Mouse (Mus musculus) intestine, embryonic 14.5 days (tissue): ENCODE results near the gene Wfdc8. TPM values are rescaled to one million over a fixed set of nuclear protein-coding genes. Genes with fewer than 3 reads are reported as not detected.

Experiments used
- ATAC-seq: fragments of 200-750 bp; cut with Nextera tagmentation; replicated peaks from 2 replicates; pipeline ENCODE4 v1.8.0; 2017; ENCODE audit warnings: low read depth, moderate number of reproducible peaks, moderate TSS enrichment, moderate library complexity; ENCODE audit not compliant: low FRiP score, low TSS enrichment
- DNase-seq: peaks from one replicate; pipeline ENCODE4 v3.0.0-alpha.2; 2018; ENCODE audit warnings: low spot score
- H3K27ac ChIP-seq: fragments of 300-500 bp; sonication (generic); 2 replicates; pipeline ENCODE4 v1.5.1; 2014; ENCODE audit warnings: low read depth, mild to moderate bottlenecking, control low read depth
- H3K27me3 ChIP-seq: fragments of 300-500 bp; sonication (generic); replicated peaks from 2 replicates; pipeline ENCODE4 v1.6.1; 2014; ENCODE audit warnings: low read length, control low read depth; ENCODE audit not compliant: control insufficient read depth, insufficient read depth
- H3K36me3 ChIP-seq: fragments of 300-500 bp; sonication (generic); 2 replicates; pipeline ENCODE4 v1.6.1; 2014; ENCODE audit warnings: low read length, control low read depth; ENCODE audit not compliant: control insufficient read depth, insufficient read depth
- H3K4me1 ChIP-seq: fragments of 300-500 bp; sonication (generic); replicated peaks from 2 replicates; pipeline ENCODE4 v1.6.1; 2014; ENCODE audit warnings: low read length, control low read depth, mixed read lengths; ENCODE audit not compliant: control insufficient read depth, insufficient read depth
- H3K4me2 ChIP-seq: fragments of 300-500 bp; sonication (generic); 2 replicates; pipeline ENCODE4 v1.6.1; 2014; ENCODE audit warnings: low read length
- H3K4me3 ChIP-seq: fragments of 300-500 bp; sonication (generic); 2 replicates; pipeline ENCODE4 v1.5.1; 2014; ENCODE audit warnings: low read depth, low read length, control low read depth, mixed read lengths
- H3K9ac ChIP-seq: fragments of 300-500 bp; sonication (generic); 2 replicates; pipeline ENCODE4 v1.6.1; 2014; ENCODE audit warnings: mild to moderate bottlenecking, low read length
- H3K9me3 ChIP-seq: fragments of 300-500 bp; sonication (generic); 2 replicates; pipeline ENCODE4 v1.6.1; 2016; ENCODE audit warnings: low read length, control low read depth; ENCODE audit not compliant: control insufficient read depth
- WGBS: fragments of 180-500 bp; shearing (Covaris S2); extraction: QIAGEN DNeasy Blood & Tissue Kit; methylation state at CpG from one replicate; pipeline ENCODE4 v1.1.7; 2014; 5-methylcytosine and 5-hydroxymethylcytosine counted together
- polyA plus RNA-seq: library from polyadenylated mRNA; unstranded; fragments of >200 nt; fragmentation: Nextera tagmentation; extraction: Ambion mirVana; gene quantifications from 2 replicates; pipeline ENCODE4 v1.2.1, GENCODE M21; 2014

Gene Wfdc8
- polyA plus RNA-seq, 1 experiment from 2014 or later = not detected

DNA sequence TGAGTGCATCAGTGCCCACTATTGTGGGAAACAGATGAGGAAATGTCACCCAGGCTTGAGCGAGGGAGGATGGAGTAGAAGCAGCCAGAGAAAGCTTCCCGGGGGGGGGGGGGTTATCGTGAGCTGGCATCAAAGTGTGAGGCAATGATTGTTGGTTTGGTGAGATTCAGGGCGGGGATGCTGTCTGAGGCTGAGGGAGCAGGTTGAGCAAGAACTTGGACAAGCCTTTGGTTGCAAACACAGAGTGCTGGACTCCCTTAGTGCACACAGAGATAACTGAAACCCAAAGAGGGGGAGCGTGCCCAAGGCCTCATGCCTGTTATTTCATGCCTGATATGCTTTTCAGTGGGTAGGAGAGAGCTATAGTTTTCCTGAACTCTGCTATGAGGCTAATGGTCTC is 46.0 kb downstream of the Wfdc8 start:
- WGBS = 79% methylated on average over 5 of the region's 5 CpGs
- ATAC-seq (no peak), DNase-seq (no peak)
- Histone ChIP-seq H3K4me3 (no peak overlapping the region), H3K36me3 (0 out of 2 replicates have a peak, but pooled peaks cover 5% of the 10 kb centered on the region), H3K9ac (no peak overlapping the region), H3K9me3 (0 out of 2 replicates have a peak, but pooled peaks cover 3% of the 10 kb centered on the region), H3K27ac (no peak overlapping the region), H3K4me2 (no peak overlapping the region), H3K27me3 (no peaks in the 10 kb centered on the region), H3K4me1 (peaks cover 7% of the 10 kb centered on the region; the same call in 1 of the 2 replicates)

DNA sequence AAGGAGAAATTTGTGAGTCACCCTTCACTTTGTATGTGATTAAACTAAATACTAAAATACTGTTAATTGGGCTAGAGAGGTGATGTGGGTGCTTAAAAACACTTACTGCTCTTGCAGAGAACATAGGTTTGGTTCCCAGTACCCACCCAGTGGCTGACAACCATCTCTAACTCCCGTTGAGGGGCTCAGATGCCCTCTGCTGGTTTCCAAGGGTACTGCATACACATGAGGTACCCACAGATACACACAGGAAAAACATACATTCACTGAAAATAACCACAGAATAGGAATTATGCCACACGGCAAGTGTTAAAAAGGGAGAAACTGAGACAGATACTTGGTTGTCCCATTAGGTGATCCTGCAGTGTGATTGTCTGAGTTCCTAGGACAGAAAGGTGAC is 46.4 kb downstream of the Wfdc8 start:
- DNase-seq = no peak
- no peak overlapping the region for H3K4me3 ChIP-seq
- H3K4me1 ChIP-seq = peaks cover 7% of the 10 kb centered on the region; the same call in 1 of the 2 replicates
- H3K36me3 ChIP-seq = 0 out of 2 replicates have a peak, but pooled peaks cover 5% of the 10 kb centered on the region
- 0 out of 2 replicates have a peak, but pooled peaks cover 3% of the 10 kb centered on the region for H3K9me3 ChIP-seq
- ATAC-seq = no peak
- H3K9ac ChIP-seq = no peak overlapping the region
- no peak overlapping the region for H3K27ac ChIP-seq
- H3K4me2 ChIP-seq = no peak overlapping the region
- 86% methylated on average over 2 of the region's 2 CpGs for WGBS
- no peaks in the 10 kb centered on the region for H3K27me3 ChIP-seq

DNA sequence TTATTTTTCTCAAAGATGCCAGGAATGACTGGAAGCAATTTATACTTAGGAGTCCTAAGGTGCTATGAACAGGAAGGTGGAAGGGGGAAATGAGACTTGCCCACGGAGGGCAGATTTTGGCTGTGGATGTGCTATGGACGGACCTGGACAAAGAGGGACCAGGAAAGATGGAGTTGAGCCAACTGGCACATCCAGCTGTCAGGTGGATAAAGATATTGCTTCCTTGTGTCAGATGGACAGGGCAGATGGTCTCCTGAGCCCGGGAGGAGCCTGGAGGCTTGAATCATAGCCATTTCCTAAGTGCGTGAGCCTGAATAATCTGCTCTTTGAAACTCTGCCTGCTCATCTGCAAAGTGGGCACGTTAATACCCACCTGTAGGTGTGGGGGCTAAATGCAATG is 49.1 kb downstream of the Wfdc8 start:
- no peaks in the 10 kb centered on the region for H3K27me3 ChIP-seq
- ATAC-seq = no peak
- H3K4me3 ChIP-seq = no peak overlapping the region
- H3K36me3 ChIP-seq = 0 out of 2 replicates have a peak, but pooled peaks cover 5% of the 10 kb centered on the region
- 0 out of 2 replicates have a peak, but pooled peaks cover 3% of the 10 kb centered on the region for H3K9me3 ChIP-seq
- H3K9ac ChIP-seq = peak overlapping the region; percentile 59; the same call in 1 of the 2 replicates
- no peak for DNase-seq
- peak overlapping the region; percentile 93 for H3K4me2 ChIP-seq
- 72% methylated on average over 5 of the region's 5 CpGs for WGBS
- peaks cover 8% of the 10 kb centered on the region for H3K4me1 ChIP-seq
- no peak overlapping the region for H3K27ac ChIP-seq

DNA sequence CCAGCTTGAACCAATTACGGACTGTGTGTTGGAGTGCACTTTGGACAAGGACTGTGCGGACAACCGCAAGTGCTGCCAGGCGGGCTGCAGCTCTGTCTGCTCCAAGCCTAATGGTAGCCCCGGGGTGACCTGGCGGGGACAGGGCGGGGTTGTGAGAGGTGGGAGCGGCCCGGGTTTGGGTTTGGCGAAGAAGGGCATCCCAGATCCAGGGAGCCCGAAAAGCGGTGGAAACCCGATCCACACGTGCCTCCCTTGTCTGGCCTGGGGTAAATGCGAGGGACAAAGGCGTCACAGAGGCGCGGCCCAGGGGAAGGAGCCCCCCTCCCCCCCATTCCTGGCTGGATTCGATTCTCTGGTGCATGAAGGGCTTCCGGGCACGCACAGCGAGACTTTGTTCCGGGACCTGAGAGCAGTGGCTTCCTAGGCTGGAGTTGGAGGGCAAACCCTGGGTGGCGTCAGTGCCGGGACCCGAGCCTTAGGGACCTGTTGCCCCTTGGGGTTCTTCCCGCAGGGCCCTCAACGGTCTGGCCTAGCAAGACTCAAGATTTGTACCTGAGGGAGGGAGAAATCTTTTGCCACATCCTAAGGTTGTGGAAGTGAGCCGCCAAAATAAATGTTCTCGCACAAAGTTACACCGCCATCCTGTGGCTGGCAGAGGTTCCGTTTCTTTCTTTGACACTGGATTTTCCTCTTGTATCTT is 49.9 kb downstream of the Wfdc8 start:
- ATAC-seq = peak; percentile 56
- peak; percentile 81 for DNase-seq
- 0 out of 2 replicates have a peak, but pooled peaks cover 3% of the 10 kb centered on the region for H3K9me3 ChIP-seq
- peak overlapping the region; percentile 27; the same call in 1 of the 2 replicates for H3K27ac ChIP-seq
- no peaks in the 10 kb centered on the region for H3K27me3 ChIP-seq
- 0 out of 2 replicates have a peak, but pooled peaks cover 5% of the 10 kb centered on the region for H3K36me3 ChIP-seq
- peak overlapping the region; percentile 93 for H3K4me2 ChIP-seq
- WGBS = 2% methylated on average over 32 of the region's 32 CpGs
- H3K4me3 ChIP-seq = peak overlapping the region; percentile 47
- H3K9ac ChIP-seq = peak overlapping the region; percentile 59
- peaks cover 15% of the 10 kb centered on the region for H3K4me1 ChIP-seq

DNA sequence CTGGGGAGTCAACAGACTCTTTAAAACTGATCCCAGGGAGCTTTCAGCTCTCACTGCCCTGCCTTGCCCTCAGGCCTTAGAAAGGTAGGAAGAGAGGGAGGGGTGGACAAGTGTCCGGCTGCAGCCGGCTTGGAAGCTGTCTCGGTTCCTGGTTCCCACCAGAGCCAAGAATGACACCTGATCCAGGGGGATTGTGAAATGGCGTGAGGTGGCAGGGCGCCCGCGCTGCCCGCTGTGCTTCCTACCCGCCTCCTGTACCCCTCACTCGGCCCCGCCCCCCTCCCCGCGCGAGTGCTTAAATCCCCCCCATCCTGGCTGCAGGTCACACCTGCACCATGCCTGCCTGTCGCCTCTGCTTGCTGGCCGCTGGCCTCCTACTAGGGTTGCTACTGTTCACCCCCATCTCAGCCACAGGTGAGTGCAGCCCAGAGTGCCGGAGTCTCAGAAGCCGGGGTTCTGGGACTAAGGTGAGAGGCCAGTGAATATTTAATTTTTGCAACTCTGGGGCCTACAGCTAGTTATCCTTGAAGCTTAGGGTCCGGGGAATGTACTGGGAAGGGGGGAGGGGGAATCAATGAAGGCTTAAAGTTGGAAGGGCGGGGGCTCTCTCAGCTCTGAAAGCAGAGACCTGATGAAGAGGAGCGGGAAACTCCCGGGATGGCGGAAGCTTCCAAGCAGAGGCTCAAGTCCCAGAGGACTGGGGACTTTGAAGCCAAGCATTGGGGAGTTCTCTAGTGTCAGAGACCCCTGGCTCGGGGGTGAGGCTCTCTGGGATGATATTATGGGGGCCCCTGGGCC is 50.8 kb downstream of the Wfdc8 start, which contains the start of gene Wfdc2:
TSS of gene Wfdc2 (plus strand) at position 23 of the 798 bp plus-strand sequence.
- Histone ChIP-seq H3K4me3 (peak within 1 kb of the TSS; percentile 47), H3K9ac (peak within 1 kb of the TSS; percentile 59), H3K4me2 (peak within 1 kb of the TSS; percentile 93), H3K9me3 (0 out of 2 replicates have a peak, but pooled peaks cover 3% of the 10 kb centered on the region), H3K27ac (peak within 1 kb of the TSS; percentile 27; the same call in 1 of the 2 replicates), H3K36me3 (0 out of 2 replicates have a peak, but pooled peaks cover 5% of the 10 kb centered on the region), H3K4me1 (peaks cover 15% of the 10 kb centered on the region), H3K27me3 (no peaks in the 10 kb centered on the region)
- 9% methylated on average over 22 of the region's 24 CpGs for WGBS
- peak; percentile 60 for DNase-seq
- ATAC-seq = peak; percentile 10; the same call in 1 of the 2 replicates

DNA sequence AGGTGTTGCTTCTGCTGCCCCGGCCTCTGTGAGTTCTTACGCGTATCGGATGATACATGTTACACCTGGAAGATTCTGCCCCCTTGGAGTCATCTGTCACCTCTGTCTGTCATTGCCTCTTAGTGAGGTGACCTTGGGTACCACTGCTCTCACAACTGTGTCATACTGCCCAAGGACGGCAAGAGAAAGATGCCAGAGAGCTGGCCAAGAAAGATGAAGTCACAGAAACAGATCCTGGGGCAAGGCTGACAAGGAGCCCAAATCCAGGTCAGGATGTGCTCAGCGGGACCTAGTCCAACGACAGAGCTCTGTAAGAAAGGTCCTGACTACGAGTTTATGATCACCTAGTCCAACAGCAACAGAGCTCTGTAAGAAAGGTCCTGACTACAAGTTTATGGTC is 53.3 kb downstream of the Wfdc8 start:
- no peaks in the 10 kb centered on the region for H3K9me3 ChIP-seq
- ATAC-seq (no peak), DNase-seq (no peak)
- no peaks in the 10 kb centered on the region for H3K27me3 ChIP-seq
- 83% methylated on average over 8 of the region's 8 CpGs for WGBS
- H3K9ac ChIP-seq = no peak overlapping the region
- H3K4me3 ChIP-seq = no peak overlapping the region
- H3K36me3 ChIP-seq = no peaks in the 10 kb centered on the region
- H3K4me2 ChIP-seq = no peak overlapping the region
- H3K27ac ChIP-seq = no peak overlapping the region
- peaks cover 15% of the 10 kb centered on the region for H3K4me1 ChIP-seq

DNA sequence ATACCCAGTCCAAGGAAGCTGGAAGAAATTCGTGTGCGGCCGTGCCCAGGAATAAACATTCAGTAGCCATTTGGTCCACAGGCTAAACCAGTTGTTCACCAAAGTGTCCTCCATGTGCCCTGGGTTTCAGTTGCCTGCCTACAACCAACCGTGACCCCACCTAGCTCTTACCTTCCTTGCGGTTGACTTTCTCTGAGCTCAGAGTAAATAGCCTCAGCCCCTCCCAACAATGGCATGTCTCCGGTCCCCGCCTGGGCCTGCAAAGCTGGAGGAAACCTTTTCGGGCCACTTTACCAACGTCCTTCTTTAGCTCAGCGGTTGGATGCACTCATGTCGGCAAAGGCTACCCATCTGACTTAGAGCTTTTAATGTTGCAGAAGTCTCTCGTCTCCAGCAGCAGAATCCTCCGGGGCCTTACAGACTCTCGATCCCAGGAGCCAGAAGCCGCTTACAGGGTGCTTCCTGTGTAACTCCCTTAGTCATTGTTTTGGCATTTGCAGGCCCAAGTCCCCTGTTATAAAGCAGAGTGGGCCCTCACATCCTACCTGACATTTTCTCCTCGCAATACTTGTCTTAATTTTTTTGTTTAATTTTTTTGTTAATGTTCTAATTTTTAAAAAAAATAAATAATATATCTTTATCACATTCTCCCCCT is 54.3 kb downstream of the Wfdc8 start:
- ATAC-seq (0 out of 2 replicates have a peak, but pooled peaks have one; percentile 44), DNase-seq (peak; percentile 66)
- H3K27me3 ChIP-seq = no peaks in the 10 kb centered on the region
- 31% methylated on average over 16 of the region's 16 CpGs for WGBS
- no peak overlapping the region for H3K9ac ChIP-seq
- H3K4me2 ChIP-seq = no peak overlapping the region; the same call in 1 of the 2 replicates
- no peaks in the 10 kb centered on the region for H3K9me3 ChIP-seq
- no peak overlapping the region for H3K4me3 ChIP-seq
- no peaks in the 10 kb centered on the region for H3K36me3 ChIP-seq
- no peak overlapping the region for H3K27ac ChIP-seq
- peaks cover 15% of the 10 kb centered on the region for H3K4me1 ChIP-seq

DNA sequence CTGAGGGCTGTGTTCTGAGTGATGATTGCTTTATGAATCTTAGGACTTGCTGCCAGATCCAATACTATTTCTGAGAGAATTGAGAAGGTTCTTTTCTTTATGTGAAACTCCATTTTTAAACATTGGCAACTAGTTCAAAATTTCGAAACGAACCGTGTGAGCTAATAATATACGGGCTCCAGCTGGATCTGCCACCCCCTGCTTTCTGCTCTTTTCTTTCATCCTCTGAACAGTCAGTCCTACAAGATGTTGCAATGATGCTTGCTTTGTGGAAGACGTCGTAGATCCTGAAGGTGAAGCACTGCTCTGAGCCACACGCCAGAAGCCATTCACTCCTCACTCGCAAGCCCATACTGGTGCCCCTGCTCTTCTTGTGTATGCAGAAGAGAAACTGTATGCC is 55.0 kb downstream of the Wfdc8 start:
- H3K4me3 ChIP-seq = no peak overlapping the region
- no peaks in the 10 kb centered on the region for H3K9me3 ChIP-seq
- no peak overlapping the region for H3K4me2 ChIP-seq
- DNase-seq = no peak
- no peaks in the 10 kb centered on the region for H3K36me3 ChIP-seq
- no peak overlapping the region for H3K9ac ChIP-seq
- no peak for ATAC-seq
- H3K4me1 ChIP-seq = peaks cover 12% of the 10 kb centered on the region
- no peak overlapping the region for H3K27ac ChIP-seq
- H3K27me3 ChIP-seq = no peaks in the 10 kb centered on the region
- 75% methylated on average over 8 of the region's 8 CpGs for WGBS
